Mouse (Mus musculus) cerebellum, postnatal 10 days (tissue): Measurements from ENCODE around the gene 2010109A12Rik.

Source experiments
- DNase-seq, 2 experiments: peaks; one replicate each; pipeline ENCODE4 v3.0.0; 2021; ENCODE audit warnings: mixed read lengths in 2 of 2

The 2010109A12Rik gene

GRCm38 (mm10) chr5:93206109-93207005 lies at the start of gene 2010109A12Rik, which contains the start of gene Ccni:
Gene 2010109A12Rik, plus strand, starts transcription at chr5:93206518.
Gene Ccni, minus strand, starts transcription at chr5:93206495.
- DNase-seq: peak; percentile 97 to 98

GRCm38 (mm10) chr5:93163541-93163940 lies 42.8 kb upstream of the 2010109A12Rik start:
- DNase-seq: peak; percentile 78 to 86

GRCm38 (mm10) chr5:93167919-93168516 lies 38.3 kb upstream of the 2010109A12Rik start:
- no peak for DNase-seq

GRCm38 (mm10) chr5:93168654-93169053 lies 37.7 kb upstream of the 2010109A12Rik start:
- DNase-seq: no peak

- no peak for DNase-seq
These were observed 34.9 kb upstream of the 2010109A12Rik start for GRCm38 (mm10) chr5:93171420-93171819.

- no peak for DNase-seq
These were observed 33.8 kb upstream of the 2010109A12Rik start for GRCm38 (mm10) chr5:93172536-93172935.

- DNase-seq: no peak
These were observed 31.6 kb upstream of the 2010109A12Rik start for GRCm38 (mm10) chr5:93174675-93175074.

- no peak for DNase-seq
These were observed 27.7 kb upstream of the 2010109A12Rik start for GRCm38 (mm10) chr5:93178616-93179015.

- peak; percentile 29 to 51 for DNase-seq
These were observed 26.1 kb upstream of the 2010109A12Rik start for GRCm38 (mm10) chr5:93180252-93180651.

- DNase-seq: no peak
These were observed 23.0 kb upstream of the 2010109A12Rik start for GRCm38 (mm10) chr5:93183311-93183710.

GRCm38 (mm10) chr5:93184548-93184947 lies 21.8 kb upstream of the 2010109A12Rik start:
- DNase-seq: no peak

- peak; percentile 42 to 51 for DNase-seq
These were observed 16.7 kb upstream of the 2010109A12Rik start for GRCm38 (mm10) chr5:93189607-93190006.

- DNase-seq: no peak
These were observed 15.9 kb upstream of the 2010109A12Rik start for GRCm38 (mm10) chr5:93190428-93190827.

- no peak for DNase-seq
These were observed 8.1 kb upstream of the 2010109A12Rik start for GRCm38 (mm10) chr5:93198232-93198631.

- DNase-seq: no peak
These were observed 5.1 kb upstream of the 2010109A12Rik start for GRCm38 (mm10) chr5:93201181-93201580.

GRCm38 (mm10) chr5:93205371-93206108 lies 778 bp upstream of the 2010109A12Rik start:
- DNase-seq: peak; percentile 71 to 76

- DNase-seq: peak; percentile 70 to 77
These were observed 659 bp downstream of the 2010109A12Rik start for GRCm38 (mm10) chr5:93207006-93207348.

GRCm38 (mm10) chr5:93207555-93207954 lies 1.2 kb downstream of the 2010109A12Rik start:
- no peak for DNase-seq

- no peak for DNase-seq
These were observed 12.1 kb downstream of the 2010109A12Rik start for GRCm38 (mm10) chr5:93218375-93218774.

- peak; percentile 84 to 86 for DNase-seq
These were observed 15.3 kb downstream of the 2010109A12Rik start for GRCm38 (mm10) chr5:93221661-93222060.

- no peak for DNase-seq
These were observed 18.2 kb downstream of the 2010109A12Rik start for GRCm38 (mm10) chr5:93224549-93224948.

- DNase-seq: no peak
These were observed 20.8 kb downstream of the 2010109A12Rik start for GRCm38 (mm10) chr5:93227157-93227556.

GRCm38 (mm10) chr5:93229527-93229926 lies 23.2 kb downstream of the 2010109A12Rik start:
- DNase-seq: no peak
